Mouse (Mus musculus) erythroblast, embryonic 14.5 days (primary cell): Measurements from ENCODE around the gene Ctnnd2.

Experiments
- GATA1 ChIP-seq: IDR thresholded peaks from 2 replicates; pipeline ENCODE4 v1.6.1; 2012; ENCODE audit warnings: low read length, inconsistent platforms, mixed read lengths
- TAL1 ChIP-seq: IDR thresholded peaks from 3 replicates; pipeline ENCODE4 v1.6.1; 2012; ENCODE audit warnings: low read length, inconsistent platforms, mixed read lengths

DNA sequence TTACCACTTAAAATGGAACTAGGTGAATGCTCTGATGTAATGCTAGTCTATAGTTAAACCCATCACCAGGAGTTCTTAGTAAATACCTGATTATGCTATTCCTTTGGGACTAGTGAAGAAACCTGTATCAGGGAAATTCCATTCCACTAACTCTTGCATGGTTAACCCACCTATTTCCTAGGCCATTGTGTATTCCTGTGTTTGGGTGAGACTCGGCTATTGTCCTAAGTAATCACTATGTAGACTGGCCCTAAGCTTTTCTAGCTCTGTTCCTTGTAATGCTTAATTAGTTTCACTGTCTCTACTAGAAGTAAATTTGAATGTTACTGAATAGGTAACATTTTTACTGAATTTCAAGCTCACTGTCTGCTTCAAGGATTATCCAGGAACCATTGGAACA lies 14.4 kb upstream of the Ctnnd2 start:
- TF ChIP-seq GATA1, result no peak
- TF ChIP-seq TAL1, result no peak
